Mouse (Mus musculus): ENCODE data around the gene Ang6. TPM values are rescaled to one million over a fixed set of nuclear protein-coding genes. Genes with fewer than 3 reads are reported as not detected.
"Not testable (repeated sequence)": the region's sequence is repeated elsewhere in the genome, so short reads cannot be mapped to it uniquely, and the experiment has no call there.

The Ang6 gene
- total RNA-seq (2022) = not detected

- DNase-seq (ENCODE audit: low spot score in 2 of 2) = no peak
Measured at GRCm38 (mm10) chr14:44002169-44002568, at the start of gene Ang6. Ang6 (minus strand) TSS chr14:44002269.

GRCm38 (mm10) chr14:44046567-44046966, 44.5 kb upstream of the Ang6 start:
- not testable (repeated sequence) for DNase-seq (ENCODE audit: low spot score in 2 of 2)

GRCm38 (mm10) chr14:44031828-44032227, 29.8 kb upstream of the Ang6 start:
- not testable (repeated sequence) for DNase-seq (ENCODE audit: low spot score in 2 of 2)

- DNase-seq (ENCODE audit: low spot score in 2 of 2) = not testable (repeated sequence)
Measured at GRCm38 (mm10) chr14:44009686-44010085, 7.6 kb upstream of the Ang6 start.

GRCm38 (mm10) chr14:44008021-44008420, 6.0 kb upstream of the Ang6 start:
- not testable (repeated sequence) for DNase-seq (ENCODE audit: low spot score in 2 of 2)

GRCm38 (mm10) chr14:44001600-44001999, 469 bp downstream of the Ang6 start:
- no peak for DNase-seq (ENCODE audit: low spot score in 2 of 2)

GRCm38 (mm10) chr14:43998455-43999000, 3.5 kb downstream of the Ang6 start:
- not testable (repeated sequence) for DNase-seq (ENCODE audit: low spot score in 2 of 2)

GRCm38 (mm10) chr14:43987404-43987803, 14.7 kb downstream of the Ang6 start:
- peak; percentile 37 to 62 for DNase-seq (ENCODE audit: low spot score in 2 of 2)

- DNase-seq (ENCODE audit: low spot score in 2 of 2) = no peak
Measured at GRCm38 (mm10) chr14:43986147-43986546, 15.9 kb downstream of the Ang6 start.

- DNase-seq (ENCODE audit: low spot score in 2 of 2) = peak; percentile 8 to 19
Measured at GRCm38 (mm10) chr14:43983897-43984296, 18.2 kb downstream of the Ang6 start.

GRCm38 (mm10) chr14:43983454-43983853, 18.6 kb downstream of the Ang6 start:
- no peak for DNase-seq (ENCODE audit: low spot score in 2 of 2)

- not testable (repeated sequence) for DNase-seq (ENCODE audit: low spot score in 2 of 2)
Measured at GRCm38 (mm10) chr14:43956769-43957168, 45.3 kb downstream of the Ang6 start, which contains the start of gene Ang5. Ang5 (plus strand) TSS chr14:43957069.

GRCm38 (mm10) chr14:43955074-43955473, 47.0 kb downstream of the Ang6 start:
- DNase-seq (ENCODE audit: low spot score in 2 of 2) = not testable (repeated sequence)

GRCm38 (mm10) chr14:43953382-43953781, 48.7 kb downstream of the Ang6 start:
- DNase-seq (ENCODE audit: low spot score in 2 of 2) = not testable (repeated sequence)

Other genes with a start within 250 kb of the Ang6 start
- not detected for gene Gm8180, start 217.5 kb downstream of the Ang6 start, total RNA-seq (2022)
- not detected for gene Ear1, start 126.8 kb downstream of the Ang6 start, total RNA-seq (2022)
- not detected for gene Ear10, start 78.7 kb downstream of the Ang6 start, total RNA-seq (2022)
- under 1 TPM in 3 of 4 experiments, not detected in 1; 0.13 to 0.18 (median 0.15) TPM for gene Gm8113, start 76.9 kb downstream of the Ang6 start, total RNA-seq (2022)
- gene Ang5, start 45.2 kb downstream of the Ang6 start, total RNA-seq (2022) = not detected
- gene Ear2, start 100.4 kb upstream of the Ang6 start, total RNA-seq (2022) = not detected
- not detected for gene Gm3327, start 121.6 kb upstream of the Ang6 start, total RNA-seq (2022)
- gene Gm8212, start 195.4 kb upstream of the Ang6 start, total RNA-seq (2022) = not detected
- under 1 TPM in 3 of 4 experiments, not detected in 1; 0.39 to 0.87 (median 0.70) TPM for gene 4930503E14Rik, start 211.0 kb upstream of the Ang6 start, total RNA-seq (2022)

Data from left cerebral cortex, adult 8-10 months (tissue).